Mouse (Mus musculus) erythroblast, embryonic 14.5 days (primary cell): Measurements from ENCODE around the gene Tpp2.

ENCODE experiments used
- GATA1 ChIP-seq: IDR thresholded peaks from 2 replicates; pipeline ENCODE4 v1.6.1; 2012; ENCODE audit warnings: low read length, inconsistent platforms, mixed read lengths
- TAL1 ChIP-seq: IDR thresholded peaks from 3 replicates; pipeline ENCODE4 v1.6.1; 2012; ENCODE audit warnings: low read length, inconsistent platforms, mixed read lengths

DNA sequence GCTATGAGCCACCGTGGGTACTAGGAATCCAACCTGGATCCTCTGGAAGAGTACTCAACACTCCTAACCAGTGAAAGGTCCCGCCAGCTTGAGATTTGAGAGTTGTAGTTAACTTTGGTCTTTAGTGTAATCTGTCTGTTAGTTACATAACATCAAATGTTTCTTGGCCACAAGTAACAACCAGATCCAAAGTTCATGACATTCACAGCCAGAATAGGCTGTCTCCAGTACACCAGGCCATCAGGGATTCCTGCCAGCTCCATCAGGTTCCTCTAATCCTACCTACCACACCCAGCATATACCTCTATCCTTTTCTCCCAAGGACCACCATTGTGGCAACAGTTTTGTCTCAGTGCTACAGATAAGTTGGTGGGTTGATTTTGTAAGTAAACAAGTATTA, 82.1 kb downstream of the Tpp2 start:
- no peak for TF ChIP-seq GATA1
- no peak for TF ChIP-seq TAL1
